Mouse (Mus musculus) inflammation-experienced regulatory T-cells, adult 16 weeks (primary cell): ENCODE results near the gene Tmem163. TPM values are rescaled to one million over a fixed set of nuclear protein-coding genes. Genes with fewer than 3 reads are reported as not detected.

Experiments
- polyA plus RNA-seq: library from polyadenylated mRNA; unstranded; fragments of 100-300 nt; shearing (Covaris generic); gene quantifications from one replicate; pipeline ENCODE4 v1.2.1, GENCODE M21; 2017

Gene Tmem163
- not detected for polyA plus RNA-seq

GRCm38 (mm10) chr1:127679498-127680133, at the start of gene Tmem163:
Tmem163 (minus strand) TSS chr1:127679548.

GRCm38 (mm10) chr1:127729096-127729495, 49.7 kb upstream of the Tmem163 start, which contains the start of gene Acmsd:
Acmsd (plus strand) TSS chr1:127729413.

Other genes with a start within 250 kb of the Tmem163 start
- gene Acmsd, start 49.9 kb upstream of the Tmem163 start, polyA plus RNA-seq: not detected
- gene Ccnt2, start 94.6 kb upstream of the Tmem163 start, polyA plus RNA-seq: 144 TPM
- gene Map3k19, start 175.5 kb upstream of the Tmem163 start, polyA plus RNA-seq: 1.1 TPM
- gene Rab3gap1, start 189.2 kb upstream of the Tmem163 start, polyA plus RNA-seq: 83.1 TPM